Mouse (Mus musculus) limb, embryonic 15.5 days (tissue): ENCODE results near the gene Lrfn1. TPM values are rescaled to one million over a fixed set of nuclear protein-coding genes. Genes with fewer than 3 reads are reported as not detected.

Experiments used
- ATAC-seq: fragments of 200-750 bp; cut with Nextera tagmentation; 2 replicates; pipeline ENCODE4 v1.8.0; 2017; ENCODE audit warnings: low read depth, moderate TSS enrichment; ENCODE audit not compliant: insufficient number of reproducible peaks, low FRiP score, low TSS enrichment
- H3K27ac ChIP-seq: fragments of 300-500 bp; sonication (generic); 2 replicates; pipeline ENCODE4 v1.5.1; 2015; ENCODE audit warnings: moderate library complexity, mild to moderate bottlenecking, inconsistent platforms
- H3K27me3 ChIP-seq: fragments of 300-500 bp; sonication (generic); 2 replicates; pipeline ENCODE4 v1.6.1; 2015; ENCODE audit warnings: inconsistent platforms
- H3K36me3 ChIP-seq: fragments of 300-500 bp; sonication (generic); 2 replicates; pipeline ENCODE4 v1.6.1; 2015; ENCODE audit warnings: inconsistent platforms
- H3K4me1 ChIP-seq: fragments of 300-500 bp; sonication (generic); 2 replicates; pipeline ENCODE4 v1.6.1; 2015; ENCODE audit warnings: inconsistent platforms
- H3K4me2 ChIP-seq: fragments of 300-500 bp; sonication (generic); 2 replicates; pipeline ENCODE4 v1.6.1; 2015; ENCODE audit warnings: mild to moderate bottlenecking, inconsistent platforms
- H3K4me3 ChIP-seq: fragments of 300-500 bp; sonication (generic); 2 replicates; pipeline ENCODE4 v1.5.1; 2015; ENCODE audit warnings: mild to moderate bottlenecking, inconsistent platforms
- H3K9ac ChIP-seq: fragments of 300-500 bp; sonication (generic); 2 replicates; pipeline ENCODE4 v1.6.1; 2015; ENCODE audit warnings: inconsistent platforms
- H3K9me3 ChIP-seq: fragments of 300-500 bp; sonication (generic); 2 replicates; pipeline ENCODE4 v1.6.1; 2016; ENCODE audit warnings: inconsistent platforms
- WGBS: fragments of 180-500 bp; shearing (Covaris S2); methylation state at CpG from one replicate; pipeline ENCODE4 v1.1.7; 2015; 5-methylcytosine and 5-hydroxymethylcytosine counted together
- polyA plus RNA-seq: library from polyadenylated mRNA; unstranded; fragments of >200 nt; fragmentation: Nextera tagmentation; extraction: Ambion mirVana; gene quantifications from 2 replicates; pipeline ENCODE4 v1.2.1, GENCODE M21; 2015

The Lrfn1 gene
- polyA plus RNA-seq, 1 experiment from 2014 or later = 3.5 TPM

DNA sequence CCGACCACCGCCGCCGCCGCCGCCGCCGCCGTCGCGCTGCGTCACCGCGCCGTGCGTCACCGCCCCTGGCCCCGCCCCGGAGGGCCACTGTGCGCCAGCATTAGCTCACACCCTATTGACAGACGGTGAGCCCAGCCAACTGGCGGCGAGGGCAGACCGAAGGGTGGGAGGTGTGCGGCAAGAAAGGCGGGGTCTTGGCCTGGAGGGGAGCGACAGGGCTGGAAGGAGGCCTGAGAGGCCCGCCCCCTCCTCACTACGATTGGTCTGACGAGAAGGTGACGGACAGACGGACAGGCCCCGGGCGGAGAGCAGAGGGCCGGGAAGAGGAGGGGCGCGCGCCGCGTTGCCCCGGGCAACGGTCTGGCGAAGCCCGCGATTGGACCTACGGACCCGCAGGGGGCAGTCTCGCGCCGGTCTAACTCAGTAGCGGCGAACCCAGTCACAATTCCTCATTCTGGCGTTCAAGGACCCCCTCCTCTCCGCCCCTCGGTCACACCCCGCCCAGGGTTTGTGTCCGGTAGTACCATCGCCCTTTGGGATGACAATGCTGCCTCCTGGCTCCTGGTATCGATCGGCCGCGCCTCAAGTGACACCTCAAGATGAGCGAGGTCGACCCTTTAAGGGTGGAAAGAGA, 15.4 kb upstream of the Lrfn1 start:
- WGBS = 0% methylated on average over 54 of the region's 64 CpGs
- peak; percentile 99 for ATAC-seq
- Histone ChIP-seq H3K36me3 (peaks cover 8% of the 10 kb centered on the region; the same call in 1 of the 2 replicates), H3K9me3 (no peaks in the 10 kb centered on the region), H3K27ac (peak overlapping the region; percentile 84), H3K4me3 (peak overlapping the region; percentile 89), H3K9ac (peak overlapping the region; percentile 92), H3K4me1 (peaks cover 37% of the 10 kb centered on the region), H3K27me3 (no peaks in the 10 kb centered on the region), H3K4me2 (peak overlapping the region; percentile 74)

- ATAC-seq = peak; percentile 21
- WGBS = 3% methylated on average over 16 of the region's 16 CpGs
- no peaks in the 10 kb centered on the region for H3K9me3 ChIP-seq
- H3K27me3 ChIP-seq = no peaks in the 10 kb centered on the region
- H3K4me1 ChIP-seq = peaks cover 37% of the 10 kb centered on the region
- peak within 1 kb of the TSS; percentile 62 for H3K4me2 ChIP-seq
- H3K4me3 ChIP-seq = peak within 1 kb of the TSS; percentile 89
- H3K36me3 ChIP-seq = peaks cover 7% of the 10 kb centered on the region; the same call in 1 of the 2 replicates
- H3K27ac ChIP-seq = peak within 1 kb of the TSS; percentile 84
- peak within 1 kb of the TSS; percentile 33 for H3K9ac ChIP-seq
Measured at GRCm38 (mm10) chr7:28436932-28437570, 14.7 kb upstream of the Lrfn1 start, which contains the start of gene Gmfg. Gene Gmfg (plus strand): TSS chr7:28437447.

DNA sequence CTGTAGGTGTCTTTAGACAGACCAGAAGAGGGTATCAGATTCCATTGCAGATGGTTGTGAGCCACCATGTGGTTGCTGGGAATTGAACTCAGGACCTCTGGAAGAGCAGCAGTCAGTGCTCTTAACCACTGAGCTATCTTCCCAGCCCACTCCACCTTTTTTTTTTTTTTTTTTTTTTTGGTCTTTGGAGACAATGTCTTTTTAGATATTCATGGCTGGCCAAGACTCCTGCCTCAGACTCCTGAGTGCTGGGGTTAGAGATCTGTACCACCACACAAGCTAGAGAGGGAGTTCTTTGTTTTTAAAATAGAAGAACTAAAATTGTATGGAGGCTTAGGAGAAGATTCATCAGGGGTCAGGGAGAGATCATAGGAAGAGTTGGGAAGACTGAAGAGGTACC, 13.8 kb upstream of the Lrfn1 start:
- Histone ChIP-seq H3K27me3 (no peaks in the 10 kb centered on the region), H3K4me3 (no peak overlapping the region), H3K9me3 (no peaks in the 10 kb centered on the region), H3K4me1 (peaks cover 30% of the 10 kb centered on the region), H3K27ac (no peak overlapping the region), H3K4me2 (no peak overlapping the region), H3K36me3 (peaks cover 5% of the 10 kb centered on the region; the same call in 1 of the 2 replicates), H3K9ac (no peak overlapping the region)
- ATAC-seq = no peak

- 84% methylated on average over 2 of the region's 2 CpGs for WGBS
- H3K4me1 ChIP-seq = peaks cover 23% of the 10 kb centered on the region
- no peak for ATAC-seq
Measured at GRCm38 (mm10) chr7:28438771-28439170, 13.0 kb upstream of the Lrfn1 start.

DNA sequence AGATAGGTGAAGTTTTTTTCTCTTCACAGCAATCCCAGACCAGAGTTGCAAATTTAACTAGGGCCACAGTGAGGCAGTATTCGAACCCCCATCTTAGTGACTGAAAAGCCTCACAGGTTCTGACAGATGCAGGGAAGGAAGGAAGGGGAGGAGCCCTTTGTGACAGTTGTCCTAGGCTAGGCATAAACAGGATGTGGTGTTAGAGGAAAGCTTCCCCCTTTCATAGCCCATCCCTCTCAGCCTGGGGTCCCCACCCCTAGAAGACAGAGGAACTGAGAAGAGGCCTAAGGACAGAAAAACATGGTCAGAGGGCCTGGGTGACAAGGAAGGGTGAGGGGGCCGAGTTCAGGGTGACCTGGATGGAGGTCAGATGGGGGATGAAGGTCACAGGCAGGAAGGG, 11.0 kb upstream of the Lrfn1 start:
- WGBS = 49% methylated on average over 2 of the region's 2 CpGs
- Histone ChIP-seq H3K9ac (no peak overlapping the region), H3K27me3 (no peaks in the 10 kb centered on the region), H3K27ac (no peak overlapping the region), H3K36me3 (no peaks in the 10 kb centered on the region), H3K4me1 (peaks cover 7% of the 10 kb centered on the region), H3K4me2 (no peak overlapping the region), H3K9me3 (no peaks in the 10 kb centered on the region), H3K4me3 (no peak overlapping the region)
- ATAC-seq = no peak

More at GRCm38 (mm10) chr7:28438771-28439170, 13.0 kb upstream of the Lrfn1 start:
- H3K27me3 ChIP-seq = no peaks in the 10 kb centered on the region
- no peak overlapping the region for H3K4me3 ChIP-seq
- H3K9ac ChIP-seq = no peak overlapping the region
- H3K9me3 ChIP-seq = no peaks in the 10 kb centered on the region
- H3K27ac ChIP-seq = no peak overlapping the region
- no peaks in the 10 kb centered on the region for H3K36me3 ChIP-seq
- no peak overlapping the region for H3K4me2 ChIP-seq

DNA sequence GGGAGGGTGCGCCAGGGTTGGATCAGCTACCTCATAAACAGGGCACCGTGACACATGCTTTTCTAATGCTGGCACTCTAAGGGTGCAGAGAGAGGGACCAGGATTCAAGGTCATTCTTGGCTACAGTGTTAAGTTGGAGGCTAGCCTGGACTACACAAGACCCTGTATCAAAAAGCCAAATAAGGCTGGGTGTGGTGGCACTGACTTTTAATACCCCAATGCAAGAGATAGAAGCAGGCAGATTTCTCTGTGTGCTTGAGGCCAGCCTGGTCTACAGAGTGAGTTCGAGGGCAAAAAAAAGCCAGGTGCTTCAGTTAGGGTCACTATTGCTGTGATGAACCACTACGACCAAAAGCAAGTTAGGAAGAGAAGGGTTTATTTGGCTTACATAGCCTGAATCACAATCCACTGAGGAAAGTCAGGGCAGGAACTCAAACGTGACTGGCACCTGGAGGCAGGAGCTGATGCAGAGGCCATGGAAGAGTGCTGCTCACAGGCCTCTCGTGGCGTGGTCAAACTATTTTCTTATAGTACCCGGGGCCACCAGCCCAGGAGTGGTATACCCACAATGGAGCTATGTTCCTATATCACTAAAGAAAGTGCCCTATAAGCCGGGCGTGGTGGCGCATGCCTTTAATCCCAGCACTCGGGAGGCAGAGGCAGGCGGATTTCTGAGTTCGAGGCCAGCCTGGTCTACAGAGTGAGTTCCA, 9.8 kb upstream of the Lrfn1 start:
- Histone ChIP-seq H3K27me3 (no peaks in the 10 kb centered on the region), H3K27ac (no peak overlapping the region), H3K9me3 (no peaks in the 10 kb centered on the region), H3K9ac (no peak overlapping the region), H3K36me3 (no peaks in the 10 kb centered on the region), H3K4me1 (peaks cover 7% of the 10 kb centered on the region), H3K4me3 (no peak overlapping the region), H3K4me2 (no peak overlapping the region)
- no peak for ATAC-seq
- WGBS = 84% methylated on average over 14 of the region's 14 CpGs

DNA sequence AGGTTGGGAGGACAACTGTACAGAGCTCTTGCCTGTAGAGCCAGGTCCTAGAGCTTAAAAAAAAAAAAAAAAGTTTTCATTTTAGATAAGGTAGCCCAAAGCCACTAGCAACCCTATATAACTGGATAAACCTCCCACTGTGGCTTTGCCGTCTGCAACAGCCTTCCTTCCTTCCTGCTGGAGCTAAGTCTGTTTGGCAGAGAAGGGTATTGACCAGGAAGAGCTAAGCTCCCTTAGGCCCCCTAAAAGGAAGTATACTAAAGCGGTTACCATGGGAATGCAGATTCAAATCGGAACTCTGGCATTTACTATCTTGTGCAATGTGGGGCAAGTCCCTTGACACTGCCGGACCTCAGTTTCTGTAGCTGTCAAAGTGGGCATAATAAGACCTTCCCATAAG, 9.1 kb upstream of the Lrfn1 start:
- H3K36me3 ChIP-seq = no peaks in the 10 kb centered on the region
- no peak overlapping the region for H3K4me3 ChIP-seq
- no peak overlapping the region for H3K4me2 ChIP-seq
- no peaks in the 10 kb centered on the region for H3K27me3 ChIP-seq
- WGBS = 39% methylated on average over 4 of the region's 4 CpGs
- no peak overlapping the region for H3K27ac ChIP-seq
- H3K9ac ChIP-seq = no peak overlapping the region
- ATAC-seq = no peak; the same call in 1 of the 2 replicates
- H3K9me3 ChIP-seq = no peaks in the 10 kb centered on the region
- peaks cover under 1% of the 10 kb centered on the region; the same call in 1 of the 2 replicates for H3K4me1 ChIP-seq

DNA sequence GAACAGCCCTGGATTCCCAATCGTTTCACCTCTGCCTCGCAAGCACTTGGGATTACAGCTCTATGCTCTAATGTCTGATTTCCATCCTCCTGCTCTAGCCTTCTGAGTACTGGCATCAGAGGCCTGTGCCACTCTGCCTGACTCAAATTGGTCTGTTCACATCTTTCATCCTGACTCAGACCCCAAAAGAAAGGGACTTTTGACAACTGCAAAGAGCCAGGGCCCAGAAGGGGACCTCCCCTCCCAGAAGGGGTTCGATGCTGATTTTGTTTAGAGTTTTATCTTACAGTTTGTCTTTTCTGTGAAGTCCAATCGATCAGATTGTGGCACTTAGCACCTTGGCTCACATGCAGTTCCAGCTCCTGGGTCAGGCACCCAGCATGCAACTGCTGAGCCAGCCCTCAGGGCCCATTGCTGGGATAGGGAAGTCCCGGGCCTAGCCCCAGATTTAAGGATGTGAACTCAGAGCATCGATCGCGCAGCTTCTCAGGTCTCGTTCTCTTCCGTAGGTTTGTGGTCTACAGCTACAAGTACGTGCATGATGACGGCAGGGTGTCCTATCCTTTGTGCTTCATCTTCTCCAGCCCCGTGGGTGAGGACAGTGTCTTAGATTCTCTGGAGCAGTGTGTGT, 7.3 kb upstream of the Lrfn1 start:
- Histone ChIP-seq H3K4me1 (no peaks in the 10 kb centered on the region; the same call in 1 of the 2 replicates), H3K36me3 (no peaks in the 10 kb centered on the region), H3K4me2 (no peak overlapping the region), H3K27me3 (no peaks in the 10 kb centered on the region), H3K27ac (no peak overlapping the region), H3K9me3 (no peaks in the 10 kb centered on the region), H3K4me3 (no peak overlapping the region), H3K9ac (no peak overlapping the region)
- WGBS = 81% methylated on average over 13 of the region's 13 CpGs
- no peak for ATAC-seq

- H3K4me1 ChIP-seq = peaks cover 2% of the 10 kb centered on the region; the same call in 1 of the 2 replicates
- no peak for ATAC-seq
- 7% methylated on average over 12 of the region's 12 CpGs for WGBS
- H3K36me3 ChIP-seq = no peaks in the 10 kb centered on the region
- no peaks in the 10 kb centered on the region for H3K9me3 ChIP-seq
- no peak overlapping the region for H3K4me3 ChIP-seq
- H3K9ac ChIP-seq = no peak overlapping the region
- no peak overlapping the region for H3K27ac ChIP-seq
- H3K4me2 ChIP-seq = no peak overlapping the region
- H3K27me3 ChIP-seq = no peaks in the 10 kb centered on the region
Measured at GRCm38 (mm10) chr7:28446446-28446845, 5.3 kb upstream of the Lrfn1 start.

GRCm38 (mm10) chr7:28447101-28447830, 4.5 kb upstream of the Lrfn1 start:
- H3K36me3 ChIP-seq = no peaks in the 10 kb centered on the region
- H3K4me3 ChIP-seq = no peak overlapping the region
- no peaks in the 10 kb centered on the region for H3K27me3 ChIP-seq
- peaks cover 4% of the 10 kb centered on the region; the same call in 1 of the 2 replicates for H3K4me1 ChIP-seq
- ATAC-seq = no peak
- H3K9me3 ChIP-seq = no peaks in the 10 kb centered on the region
- no peak overlapping the region for H3K4me2 ChIP-seq
- H3K27ac ChIP-seq = no peak overlapping the region
- no peak overlapping the region for H3K9ac ChIP-seq
- WGBS = 16% methylated on average over 12 of the region's 12 CpGs
